Mouse (Mus musculus) midbrain, embryonic 11.5 days (tissue): Measurements from ENCODE around the gene Ngef. TPM values are rescaled to one million over a fixed set of nuclear protein-coding genes. Genes with fewer than 3 reads are reported as not detected.

Experiments
- ATAC-seq: fragments of 200-750 bp; cut with Nextera tagmentation; 2 replicates; pipeline ENCODE4 v1.8.0; 2017; ENCODE audit warnings: moderate TSS enrichment, moderate library complexity; ENCODE audit not compliant: low FRiP score
- DNase-seq: peaks from one replicate; pipeline ENCODE4 v3.0.0; 2015; ENCODE audit warnings: low spot score; ENCODE audit errors: missing footprints
- H3K27ac ChIP-seq: fragments of 300-500 bp; sonication (generic); 2 replicates; pipeline ENCODE4 v1.5.1; 2014; ENCODE audit warnings: low read depth, low read length
- H3K27me3 ChIP-seq: fragments of 300-500 bp; sonication (generic); 2 replicates; pipeline ENCODE4 v1.6.1; 2014; ENCODE audit warnings: mild to moderate bottlenecking, low read length, moderate library complexity, mixed read lengths; ENCODE audit not compliant: control insufficient read depth, insufficient read depth
- H3K36me3 ChIP-seq: fragments of 300-500 bp; sonication (generic); 2 replicates; pipeline ENCODE4 v1.6.1; 2014; ENCODE audit warnings: mild to moderate bottlenecking, low read length, moderate library complexity, mixed read lengths; ENCODE audit not compliant: control insufficient read depth, insufficient read depth
- H3K4me1 ChIP-seq: fragments of 300-500 bp; sonication (generic); 2 replicates; pipeline ENCODE4 v1.6.1; 2014; ENCODE audit warnings: low read length; ENCODE audit not compliant: control insufficient read depth, insufficient read depth
- H3K4me2 ChIP-seq: fragments of 300-500 bp; sonication (generic); 2 replicates; pipeline ENCODE4 v1.6.1; 2014; ENCODE audit warnings: mild to moderate bottlenecking, moderate library complexity
- H3K4me3 ChIP-seq: fragments of 300-500 bp; sonication (generic); 2 replicates; pipeline ENCODE4 v1.5.1; 2014; ENCODE audit warnings: low read depth, low read length
- H3K9ac ChIP-seq: fragments of 300-500 bp; sonication (generic); 2 replicates; pipeline ENCODE4 v1.6.1; 2014; ENCODE audit warnings: low read length
- H3K9me3 ChIP-seq: fragments of 300-500 bp; sonication (generic); 2 replicates; pipeline ENCODE4 v1.6.1; 2016; ENCODE audit warnings: low read length; ENCODE audit not compliant: control insufficient read depth
- WGBS: fragments of 180-500 bp; shearing (Covaris S2); extraction: QIAGEN DNeasy Blood & Tissue Kit; methylation state at CpG from one replicate; pipeline ENCODE4 v1.1.7; 2014; 5-methylcytosine and 5-hydroxymethylcytosine counted together
- polyA plus RNA-seq: library from polyadenylated mRNA; unstranded; fragments of >200 nt; fragmentation: Nextera tagmentation; extraction: Ambion mirVana; gene quantifications from 2 replicates; pipeline ENCODE4 v1.2.1, GENCODE M21; 2014

The Ngef gene
- polyA plus RNA-seq, 1 experiment from 2014 or later = 3.9 TPM

- no peak overlapping the region for H3K9ac ChIP-seq
- 81% methylated on average over 2 of the region's 2 CpGs for WGBS
- H3K9me3 ChIP-seq = no peaks in the 10 kb centered on the region
- H3K36me3 ChIP-seq = no peaks in the 10 kb centered on the region
- no peaks in the 10 kb centered on the region for H3K27me3 ChIP-seq
- H3K27ac ChIP-seq = no peak overlapping the region
- H3K4me2 ChIP-seq = no peak overlapping the region
- no peak overlapping the region for H3K4me3 ChIP-seq
- DNase-seq (no peak), ATAC-seq (no peak)
- H3K4me1 ChIP-seq = no peaks in the 10 kb centered on the region
Observed at GRCm38 (mm10) chr1:87605296-87605695, 31.6 kb upstream of the Ngef start.

- WGBS = 96% methylated on average over 5 of the region's 5 CpGs
- ATAC-seq = no peak
- no peaks in the 10 kb centered on the region for H3K27me3 ChIP-seq
- no peak overlapping the region for H3K4me2 ChIP-seq
- H3K27ac ChIP-seq = no peak overlapping the region
- H3K9ac ChIP-seq = no peak overlapping the region
- H3K4me3 ChIP-seq = no peak overlapping the region
- DNase-seq = no peak
- no peaks in the 10 kb centered on the region for H3K4me1 ChIP-seq
- H3K36me3 ChIP-seq = no peaks in the 10 kb centered on the region
- no peaks in the 10 kb centered on the region for H3K9me3 ChIP-seq
Observed at GRCm38 (mm10) chr1:87603389-87603788, 29.7 kb upstream of the Ngef start.

- 76% methylated on average over 2 of the region's 2 CpGs for WGBS
- no peak for ATAC-seq
Observed at GRCm38 (mm10) chr1:87601801-87602200, 28.1 kb upstream of the Ngef start.

GRCm38 (mm10) chr1:87600533-87600932 lies 26.9 kb upstream of the Ngef start:
- H3K4me2 ChIP-seq = no peak overlapping the region
- no peak for ATAC-seq
- H3K27ac ChIP-seq = no peak overlapping the region
- no peak overlapping the region for H3K4me3 ChIP-seq
- no peak for DNase-seq
- no peaks in the 10 kb centered on the region for H3K27me3 ChIP-seq
- WGBS = 87% methylated on average over 7 of the region's 7 CpGs
- H3K9me3 ChIP-seq = no peaks in the 10 kb centered on the region
- H3K4me1 ChIP-seq = no peaks in the 10 kb centered on the region
- no peaks in the 10 kb centered on the region for H3K36me3 ChIP-seq
- H3K9ac ChIP-seq = no peak overlapping the region

More at GRCm38 (mm10) chr1:87601801-87602200, 28.1 kb upstream of the Ngef start:
- Histone ChIP-seq H3K4me2 (no peak overlapping the region), H3K36me3 (no peaks in the 10 kb centered on the region), H3K9ac (no peak overlapping the region), H3K4me1 (no peaks in the 10 kb centered on the region), H3K27ac (no peak overlapping the region), H3K4me3 (no peak overlapping the region), H3K27me3 (no peaks in the 10 kb centered on the region), H3K9me3 (no peaks in the 10 kb centered on the region)
- no peak for DNase-seq

GRCm38 (mm10) chr1:87594671-87595070 lies 21.0 kb upstream of the Ngef start:
- Histone ChIP-seq H3K4me1 (no peaks in the 10 kb centered on the region), H3K27ac (no peak overlapping the region), H3K9ac (no peak overlapping the region), H3K4me2 (no peak overlapping the region), H3K27me3 (no peaks in the 10 kb centered on the region), H3K9me3 (no peaks in the 10 kb centered on the region), H3K4me3 (no peak overlapping the region), H3K36me3 (no peaks in the 10 kb centered on the region)
- DNase-seq (no peak), ATAC-seq (no peak)
- 97% methylated on average over 10 of the region's 10 CpGs for WGBS

- ATAC-seq (no peak), DNase-seq (no peak)
- no peaks in the 10 kb centered on the region for H3K9me3 ChIP-seq
- H3K4me3 ChIP-seq = no peak overlapping the region
- no peaks in the 10 kb centered on the region for H3K4me1 ChIP-seq
- no peak overlapping the region for H3K27ac ChIP-seq
- no peaks in the 10 kb centered on the region for H3K36me3 ChIP-seq
- H3K27me3 ChIP-seq = no peaks in the 10 kb centered on the region
- 87% methylated on average over 3 of the region's 3 CpGs for WGBS
- H3K4me2 ChIP-seq = no peak overlapping the region
- no peak overlapping the region for H3K9ac ChIP-seq
Observed at GRCm38 (mm10) chr1:87594261-87594660, 20.6 kb upstream of the Ngef start.

- Histone ChIP-seq H3K36me3 (no peaks in the 10 kb centered on the region), H3K27me3 (no peaks in the 10 kb centered on the region), H3K9me3 (no peaks in the 10 kb centered on the region), H3K4me1 (no peaks in the 10 kb centered on the region), H3K27ac (no peak overlapping the region), H3K9ac (no peak overlapping the region), H3K4me2 (no peak overlapping the region), H3K4me3 (no peak overlapping the region)
- ATAC-seq (no peak), DNase-seq (no peak)
- 89% methylated on average over 8 of the region's 8 CpGs for WGBS
Observed at GRCm38 (mm10) chr1:87589980-87590379, 16.3 kb upstream of the Ngef start.

- Histone ChIP-seq H3K4me3 (no peak overlapping the region), H3K9me3 (no peaks in the 10 kb centered on the region), H3K4me1 (no peaks in the 10 kb centered on the region), H3K4me2 (no peak overlapping the region), H3K9ac (no peak overlapping the region), H3K36me3 (no peaks in the 10 kb centered on the region), H3K27ac (no peak overlapping the region), H3K27me3 (no peaks in the 10 kb centered on the region)
- 90% methylated on average over 7 of the region's 7 CpGs for WGBS
- DNase-seq = no peak
- ATAC-seq = no peak
Observed at GRCm38 (mm10) chr1:87589162-87589561, 15.5 kb upstream of the Ngef start.

GRCm38 (mm10) chr1:87580824-87581223 lies 7.2 kb upstream of the Ngef start:
- WGBS = 4% methylated on average over 3 of the region's 3 CpGs
- Histone ChIP-seq H3K27me3 (no peaks in the 10 kb centered on the region), H3K36me3 (no peaks in the 10 kb centered on the region), H3K4me1 (peaks cover 9% of the 10 kb centered on the region), H3K4me2 (no peak overlapping the region), H3K4me3 (no peak overlapping the region), H3K27ac (no peak overlapping the region), H3K9me3 (no peaks in the 10 kb centered on the region), H3K9ac (no peak overlapping the region)
- ATAC-seq (peak; percentile 72), DNase-seq (peak; percentile 89)

GRCm38 (mm10) chr1:87578965-87579364 lies 5.3 kb upstream of the Ngef start:
- DNase-seq = no peak
- Histone ChIP-seq H3K27me3 (no peaks in the 10 kb centered on the region), H3K9ac (no peak overlapping the region), H3K4me1 (peaks cover 9% of the 10 kb centered on the region), H3K36me3 (no peaks in the 10 kb centered on the region), H3K4me3 (no peak overlapping the region), H3K27ac (no peak overlapping the region), H3K9me3 (no peaks in the 10 kb centered on the region), H3K4me2 (no peak overlapping the region)
- no peak for ATAC-seq
- 83% methylated on average over 6 of the region's 6 CpGs for WGBS
